Mouse (Mus musculus): ENCODE data around the gene Pelp1.

DNA sequence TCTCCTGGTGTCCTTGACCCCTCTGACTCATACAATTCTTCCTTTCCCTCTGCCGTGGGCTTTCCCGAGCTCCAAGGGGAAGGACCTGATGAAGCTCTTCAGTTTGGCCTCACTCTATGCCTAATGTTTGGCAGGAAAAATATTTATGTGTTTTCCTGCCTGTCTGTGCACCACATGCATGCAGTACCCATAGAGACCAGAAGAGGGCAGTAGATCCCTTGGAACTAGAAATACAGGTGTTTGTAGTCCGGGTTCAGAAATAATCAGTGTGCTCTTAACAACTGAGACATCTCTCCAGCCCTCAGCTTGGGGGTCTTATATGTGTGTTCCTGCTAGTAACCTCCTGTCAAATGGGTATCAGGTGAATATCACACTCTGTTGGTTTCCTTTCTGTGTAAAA lies 4.1 kb upstream of the Pelp1 start:
- TF ChIP-seq CEBPB (IDR thresholded peaks at IDR 0.05; ENCODE audit: insufficient read depth, poor library complexity, severe bottlenecking) (no peak), USF1 (IDR thresholded peaks at IDR 0.05; ENCODE audit: low read depth) (no peak)

All from myocyte (in vitro differentiated cells).